Mouse (Mus musculus) forebrain, embryonic 13.5 days (tissue): ENCODE results near the gene Hist1h2bf. TPM values are rescaled to one million over a fixed set of nuclear protein-coding genes. Genes with fewer than 3 reads are reported as not detected.
"Not testable (repeated sequence)": the region's sequence is repeated elsewhere in the genome, so short reads cannot be mapped to it uniquely, and the experiment has no call there.

ENCODE experiments used
- ATAC-seq: fragments of 200-750 bp; cut with Nextera tagmentation; 2 replicates; pipeline ENCODE4 v1.8.0; 2017
- H3K27ac ChIP-seq: fragments of 300-500 bp; sonication (generic); 2 replicates; pipeline ENCODE4 v1.5.1; 2015; ENCODE audit warnings: inconsistent platforms, mild to moderate bottlenecking, moderate library complexity
- H3K27me3 ChIP-seq: fragments of 300-500 bp; sonication (generic); 2 replicates; pipeline ENCODE4 v1.6.1; 2015; ENCODE audit warnings: mild to moderate bottlenecking, inconsistent platforms
- H3K36me3 ChIP-seq: fragments of 300-500 bp; sonication (generic); 2 replicates; pipeline ENCODE4 v1.6.1; 2015; ENCODE audit warnings: mild to moderate bottlenecking, inconsistent platforms; ENCODE audit not compliant: poor library complexity, severe bottlenecking
- H3K4me1 ChIP-seq: fragments of 300-500 bp; sonication (generic); 2 replicates; pipeline ENCODE4 v1.6.1; 2015; ENCODE audit warnings: inconsistent platforms
- H3K4me2 ChIP-seq: fragments of 300-500 bp; sonication (generic); 2 replicates; pipeline ENCODE4 v1.6.1; 2015; ENCODE audit warnings: inconsistent platforms, mild to moderate bottlenecking, moderate library complexity
- H3K4me3 ChIP-seq: fragments of 300-500 bp; sonication (generic); 2 replicates; pipeline ENCODE4 v1.5.1; 2015; ENCODE audit warnings: mild to moderate bottlenecking, inconsistent platforms
- H3K9ac ChIP-seq: fragments of 300-500 bp; sonication (generic); 2 replicates; pipeline ENCODE4 v1.6.1; 2015; ENCODE audit warnings: mild to moderate bottlenecking, inconsistent platforms
- H3K9me3 ChIP-seq: fragments of 300-500 bp; sonication (generic); replicated peaks from 2 replicates; pipeline ENCODE4 v1.6.1; 2016; ENCODE audit warnings: inconsistent platforms
- WGBS: fragments of 180-500 bp; shearing (Covaris S2); methylation state at CpG from one replicate; pipeline ENCODE4 v1.1.7; 2015; 5-methylcytosine and 5-hydroxymethylcytosine counted together
- polyA plus RNA-seq: library from polyadenylated mRNA; unstranded; fragments of >200 nt; fragmentation: Nextera tagmentation; extraction: Ambion mirVana; gene quantifications from 2 replicates; pipeline ENCODE4 v1.2.1, GENCODE M21; 2015

Hist1h2bf gene
- polyA plus RNA-seq = 10.3 and 11.2 TPM in 2 replicates

DNA sequence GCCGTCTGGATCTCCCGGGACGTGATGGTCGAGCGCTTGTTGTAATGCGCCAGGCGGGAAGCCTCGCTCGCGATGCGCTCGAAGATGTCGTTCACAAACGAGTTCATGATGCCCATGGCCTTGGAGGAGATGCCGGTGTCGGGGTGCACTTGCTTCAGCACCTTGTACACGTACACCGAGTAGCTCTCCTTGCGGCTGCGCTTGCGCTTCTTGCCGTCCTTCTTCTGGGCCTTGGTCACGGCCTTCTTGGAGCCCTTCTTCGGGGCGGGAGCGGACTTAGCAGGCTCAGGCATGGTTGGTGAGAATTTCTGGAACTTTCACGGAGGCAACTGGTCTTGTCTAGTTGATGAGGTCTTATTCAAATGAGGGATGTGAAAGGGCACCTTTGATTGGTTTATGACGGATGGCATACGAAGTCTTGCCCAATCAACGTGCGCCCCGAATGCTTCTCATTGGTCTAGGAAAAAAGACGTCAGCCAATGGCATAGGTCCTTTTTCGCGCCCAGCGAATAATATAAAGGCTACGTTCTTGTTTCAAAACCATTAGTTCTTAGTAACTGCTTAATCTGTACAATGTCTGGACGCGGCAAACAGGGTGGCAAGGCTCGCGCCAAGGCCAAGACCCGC is at the start of gene Hist1h2bf, which contains the start of gene Hist1h2ad:
TSS of gene Hist1h2bf (minus strand) at position 299 of the 627 bp plus-strand sequence.
TSS of gene Hist1h2ad (plus strand) at position 484 of the 627 bp plus-strand sequence.
- Histone ChIP-seq H3K4me1 (peaks cover 37% of the 10 kb centered on the region), H3K9ac (peak within 1 kb of the TSS; percentile 86), H3K4me2 (peak within 1 kb of the TSS; percentile 75), H3K4me3 (peak within 1 kb of the TSS; percentile 51), H3K27ac (peak within 1 kb of the TSS; percentile 97)
- H3K27me3 ChIP-seq, H3K9me3 ChIP-seq, H3K36me3 ChIP-seq: not testable (repeated sequence)
- WGBS = under 1% methylated on average over 25 of the region's 42 CpGs
- ATAC-seq = peak; percentile 93

DNA sequence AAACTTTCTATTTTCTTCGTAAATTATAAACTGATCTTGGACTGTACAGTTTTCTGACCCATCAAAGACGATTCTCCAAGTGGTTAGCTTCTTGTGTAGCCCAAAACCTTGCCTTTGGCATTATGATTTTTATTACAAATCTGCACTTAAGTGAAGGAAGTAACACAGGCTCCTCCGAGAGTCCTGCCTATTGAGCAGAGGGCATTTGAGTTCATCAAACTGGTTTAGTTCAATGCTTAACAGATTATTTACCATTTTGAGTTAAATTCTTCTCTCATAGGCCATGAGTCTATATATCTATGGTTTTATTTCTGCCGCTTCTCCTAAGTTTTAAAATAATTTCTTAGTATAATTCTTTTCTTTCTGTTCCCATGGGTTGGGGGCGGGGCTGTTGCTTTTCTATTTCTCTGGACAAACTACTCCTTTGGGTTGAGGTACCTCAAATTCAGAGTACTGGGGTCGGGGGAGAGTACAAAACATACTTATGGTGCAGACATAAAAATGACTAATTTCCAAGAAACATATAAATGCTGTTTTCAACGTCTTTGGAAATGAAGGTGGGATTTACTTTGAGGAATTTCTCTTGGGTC is 49.0 kb upstream of the Hist1h2bf start:
- no peaks in the 10 kb centered on the region for H3K9me3 ChIP-seq
- no peak for ATAC-seq
- WGBS = 25% methylated on average over 7 of the region's 7 CpGs

GRCm38 (mm10) chr13:23622175-23622671 is 48.2 kb upstream of the Hist1h2bf start, which contains the start of gene Hist1h1e:
TSS of gene Hist1h1e (minus strand) at chr13:23622558.
- H3K27me3 ChIP-seq, H3K9me3 ChIP-seq, H3K36me3 ChIP-seq: not testable (repeated sequence)
- H3K4me1 ChIP-seq = peaks cover 21% of the 10 kb centered on the region
- peak within 1 kb of the TSS; percentile 97 for H3K9ac ChIP-seq
- WGBS = 0% methylated on average over 53 of the region's 53 CpGs
- H3K4me3 ChIP-seq = peak within 1 kb of the TSS; percentile 68
- peak within 1 kb of the TSS; percentile 98 for H3K27ac ChIP-seq
- H3K4me2 ChIP-seq = peak within 1 kb of the TSS; percentile 91
- ATAC-seq = peak; percentile 91

More for the DNA sequence above, 49.0 kb upstream of the Hist1h2bf start:
- Histone ChIP-seq H3K27ac (peak overlapping the region; percentile 98), H3K4me3 (peak overlapping the region; percentile 68), H3K27me3 (no peaks in the 10 kb centered on the region), H3K4me2 (peak overlapping the region; percentile 91), H3K4me1 (peaks cover 21% of the 10 kb centered on the region), H3K9ac (peak overlapping the region; percentile 97), H3K36me3 (no peaks in the 10 kb centered on the region)

- ATAC-seq = peak; percentile 87
- Histone ChIP-seq H3K4me1 (peaks cover 21% of the 10 kb centered on the region), H3K36me3 (no peaks in the 10 kb centered on the region), H3K27ac (peak overlapping the region; percentile 98), H3K9ac (peak overlapping the region; percentile 97), H3K9me3 (no peaks in the 10 kb centered on the region), H3K27me3 (no peaks in the 10 kb centered on the region), H3K4me3 (peak overlapping the region; percentile 68), H3K4me2 (peak overlapping the region; percentile 91)
- WGBS = under 1% methylated on average over 18 of the region's 18 CpGs
Measured at GRCm38 (mm10) chr13:23621532-23622174, 47.7 kb upstream of the Hist1h2bf start.

- Histone ChIP-seq H3K27me3 (no peaks in the 10 kb centered on the region), H3K36me3 (no peaks in the 10 kb centered on the region), H3K4me1 (peaks cover 21% of the 10 kb centered on the region), H3K27ac (peak within 1 kb of the TSS; percentile 98), H3K4me2 (peak within 1 kb of the TSS; percentile 91), H3K9ac (peak within 1 kb of the TSS; percentile 97), H3K4me3 (peak within 1 kb of the TSS; percentile 68), H3K9me3 (no peaks in the 10 kb centered on the region)
- WGBS = under 1% methylated on average over 27 of the region's 27 CpGs
- peak; percentile 92 for ATAC-seq
Measured at GRCm38 (mm10) chr13:23620733-23621531, 46.9 kb upstream of the Hist1h2bf start, which contains the start of gene Hist1h2be. TSS of gene Hist1h2be (minus strand) at chr13:23621124.

DNA sequence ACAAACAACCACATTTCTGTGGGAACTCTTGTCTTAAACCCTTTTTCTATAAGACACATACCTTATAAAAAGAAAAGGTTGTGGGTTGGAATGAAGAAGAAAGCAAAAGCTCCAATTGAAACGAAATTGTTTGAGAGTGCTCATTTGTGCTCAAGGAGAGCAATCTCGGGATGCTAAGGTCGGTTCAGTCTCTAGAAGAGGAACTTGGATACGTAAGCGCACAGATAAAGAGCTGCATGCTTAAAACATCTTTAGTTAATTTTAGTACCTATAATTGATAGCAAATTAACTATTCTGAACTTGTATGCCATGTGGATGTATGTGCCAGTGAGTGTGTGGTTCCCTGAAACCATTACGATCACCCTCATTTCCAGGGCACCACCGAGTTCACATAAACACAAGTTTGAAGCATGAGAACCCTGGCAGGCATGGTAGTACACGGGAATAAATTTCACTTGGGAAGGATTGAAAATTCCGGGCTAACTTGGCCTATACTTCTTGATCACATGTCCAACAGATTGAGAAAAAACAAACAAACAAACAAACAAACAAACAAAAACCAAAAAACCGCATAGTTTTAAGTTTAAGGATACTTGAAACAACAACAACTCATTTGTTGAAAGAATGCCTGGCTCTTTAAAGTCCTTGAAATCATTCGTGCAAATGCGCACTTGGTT is 46.2 kb upstream of the Hist1h2bf start:
- H3K4me3 ChIP-seq = peak overlapping the region; percentile 68
- peak overlapping the region; percentile 98 for H3K27ac ChIP-seq
- WGBS = 45% methylated on average over 12 of the region's 12 CpGs
- no peaks in the 10 kb centered on the region for H3K36me3 ChIP-seq
- no peak for ATAC-seq
- H3K9me3 ChIP-seq = no peaks in the 10 kb centered on the region
- peak overlapping the region; percentile 91 for H3K4me2 ChIP-seq
- peak overlapping the region; percentile 75 for H3K9ac ChIP-seq
- H3K4me1 ChIP-seq = peaks cover 21% of the 10 kb centered on the region
- H3K27me3 ChIP-seq = no peaks in the 10 kb centered on the region

DNA sequence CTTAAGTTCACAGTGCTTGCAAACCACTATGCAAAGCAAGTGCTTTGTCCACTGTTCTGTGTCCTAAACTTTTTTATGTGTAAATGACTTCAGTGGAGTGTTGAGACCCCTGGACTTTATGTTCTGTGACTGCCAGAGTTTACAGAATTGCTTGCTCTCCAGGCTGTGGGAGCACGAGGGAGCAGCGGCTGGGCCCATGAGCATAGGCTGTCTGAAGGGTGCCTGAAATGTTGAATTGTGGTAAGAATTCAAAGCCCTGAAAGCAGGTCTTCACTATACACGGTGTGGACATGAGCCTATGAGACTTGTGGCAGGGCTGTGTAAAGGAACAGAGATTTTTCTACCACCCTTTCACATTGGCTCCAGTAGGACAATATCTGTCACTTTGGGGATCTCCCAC is 37.6 kb upstream of the Hist1h2bf start:
- Histone ChIP-seq H3K4me1 (no peaks in the 10 kb centered on the region), H3K36me3 (no peaks in the 10 kb centered on the region), H3K9ac (no peak overlapping the region), H3K27me3 (no peaks in the 10 kb centered on the region), H3K4me3 (no peak overlapping the region), H3K4me2 (no peak overlapping the region), H3K27ac (no peak overlapping the region), H3K9me3 (no peaks in the 10 kb centered on the region)
- no peak for ATAC-seq
- 93% methylated on average over 3 of the region's 3 CpGs for WGBS

DNA sequence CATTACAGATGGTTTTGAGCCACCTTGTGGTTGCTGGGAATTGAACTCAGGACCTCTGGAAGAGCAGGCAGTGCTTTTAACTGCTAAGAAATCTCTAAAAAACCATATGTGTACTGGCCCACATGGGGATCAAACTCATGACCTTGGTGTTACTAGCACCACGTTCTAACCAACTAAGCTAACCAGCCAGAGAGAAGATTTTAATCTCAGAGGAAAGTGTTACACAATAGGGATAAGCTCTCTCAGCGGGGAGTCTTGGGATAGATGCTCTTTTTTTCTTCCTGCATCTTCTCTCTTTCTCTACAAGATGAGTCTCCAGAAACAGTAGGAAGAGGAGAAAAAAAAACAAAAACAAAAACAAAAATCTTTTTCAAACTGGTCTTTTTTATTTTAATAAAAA is 36.4 kb upstream of the Hist1h2bf start:
- Histone ChIP-seq H3K4me1 (no peaks in the 10 kb centered on the region), H3K4me2 (no peak overlapping the region), H3K9me3 (no peaks in the 10 kb centered on the region), H3K27me3 (no peaks in the 10 kb centered on the region), H3K4me3 (no peak overlapping the region), H3K9ac (no peak overlapping the region), H3K27ac (no peak overlapping the region), H3K36me3 (no peaks in the 10 kb centered on the region)
- 60% methylated on average over 2 of the region's 2 CpGs for WGBS
- ATAC-seq = no peak

GRCm38 (mm10) chr13:23609844-23610243 is 35.8 kb upstream of the Hist1h2bf start:
- no peak overlapping the region for H3K4me2 ChIP-seq
- no peaks in the 10 kb centered on the region for H3K36me3 ChIP-seq
- no peak for ATAC-seq
- H3K4me3 ChIP-seq = no peak overlapping the region
- H3K9ac ChIP-seq = no peak overlapping the region
- H3K27ac ChIP-seq = no peak overlapping the region
- H3K4me1 ChIP-seq = no peaks in the 10 kb centered on the region
- H3K27me3 ChIP-seq = no peaks in the 10 kb centered on the region
- H3K9me3 ChIP-seq = no peaks in the 10 kb centered on the region

GRCm38 (mm10) chr13:23609209-23609608 is 35.2 kb upstream of the Hist1h2bf start:
- H3K27ac ChIP-seq = no peak overlapping the region
- no peaks in the 10 kb centered on the region for H3K27me3 ChIP-seq
- no peaks in the 10 kb centered on the region for H3K36me3 ChIP-seq
- H3K9me3 ChIP-seq = no peaks in the 10 kb centered on the region
- WGBS = 92% methylated on average over 4 of the region's 4 CpGs
- no peaks in the 10 kb centered on the region for H3K4me1 ChIP-seq
- ATAC-seq = no peak
- H3K9ac ChIP-seq = no peak overlapping the region
- no peak overlapping the region for H3K4me2 ChIP-seq
- no peak overlapping the region for H3K4me3 ChIP-seq

DNA sequence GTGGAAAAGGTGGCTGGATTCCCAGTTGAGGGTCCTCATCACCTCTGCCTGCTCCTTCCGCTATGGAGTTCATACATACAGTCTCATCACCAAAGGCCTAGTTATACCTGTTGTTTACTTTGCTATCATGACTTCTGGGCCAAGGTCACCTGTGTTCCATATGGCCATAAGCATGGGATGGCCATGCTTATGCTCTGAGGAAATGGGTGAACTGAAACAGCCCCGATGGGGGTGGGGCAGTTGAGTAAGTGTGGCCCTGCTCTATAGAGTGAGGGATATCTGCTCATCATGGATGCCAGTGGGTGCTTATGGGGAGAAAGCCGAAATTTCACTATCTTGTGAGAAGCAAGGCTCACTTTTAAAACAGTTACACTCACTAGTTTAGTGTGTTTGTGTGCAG is 31.1 kb upstream of the Hist1h2bf start:
- WGBS = 89% methylated on average over 3 of the region's 3 CpGs
- Histone ChIP-seq H3K4me1 (no peaks in the 10 kb centered on the region), H3K27ac (no peak overlapping the region), H3K9ac (no peak overlapping the region), H3K4me3 (no peak overlapping the region), H3K27me3 (no peaks in the 10 kb centered on the region), H3K36me3 (no peaks in the 10 kb centered on the region), H3K4me2 (no peak overlapping the region), H3K9me3 (no peaks in the 10 kb centered on the region)
- ATAC-seq = no peak
